Mouse (Mus musculus): Measurements from ENCODE around the gene Wnk2. TPM values are rescaled to one million over a fixed set of nuclear protein-coding genes. Genes with fewer than 3 reads are reported as not detected.

The Wnk2 gene
- 19.3 and 21.0 TPM in 2 replicates for polyA plus RNA-seq (2015; fragmentation: Nextera tagmentation; extraction: Ambion mirVana)

DNA sequence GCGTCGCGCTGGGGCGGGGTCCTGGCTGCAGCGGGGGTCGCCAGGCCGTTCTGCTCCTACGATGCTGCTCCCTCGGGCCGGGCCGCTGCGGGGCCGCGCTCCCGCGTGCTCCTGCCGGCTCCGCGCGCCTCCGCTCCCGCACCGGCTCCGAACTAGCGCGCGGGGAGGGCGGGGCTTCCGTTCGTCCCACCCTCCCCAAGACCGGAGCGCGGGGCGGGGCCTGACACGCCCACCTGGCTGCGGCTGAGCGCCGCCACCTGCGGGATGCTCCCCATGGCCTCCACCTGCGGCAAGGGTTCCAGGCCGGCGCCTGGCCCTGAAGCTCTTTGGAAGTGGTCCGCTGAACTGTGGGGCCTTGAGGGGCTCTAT, at the start of gene Wnk2:
TSS of gene Wnk2 (minus strand) at position 157 of the 369 bp plus-strand sequence.
- H3K9me3 ChIP-seq = no peaks in the 10 kb centered on the region
- H3K27me3 ChIP-seq = peaks cover 19% of the 10 kb centered on the region; the same call in 1 of the 2 replicates
- peaks cover 38% of the 10 kb centered on the region for H3K4me1 ChIP-seq (replicated peaks)
- H3K4me2 ChIP-seq (replicated peaks) = peak within 1 kb of the TSS; percentile 97
- peak within 1 kb of the TSS; percentile 97 for H3K4me3 ChIP-seq (replicated peaks)
- ATAC-seq = peak; percentile 65
- peak within 1 kb of the TSS; percentile 95 for H3K27ac ChIP-seq
- H3K36me3 ChIP-seq = no peaks in the 10 kb centered on the region
- H3K9ac ChIP-seq (replicated peaks) = peak within 1 kb of the TSS; percentile 98
- WGBS = 0% methylated on average over 28 of the region's 43 CpGs

DNA sequence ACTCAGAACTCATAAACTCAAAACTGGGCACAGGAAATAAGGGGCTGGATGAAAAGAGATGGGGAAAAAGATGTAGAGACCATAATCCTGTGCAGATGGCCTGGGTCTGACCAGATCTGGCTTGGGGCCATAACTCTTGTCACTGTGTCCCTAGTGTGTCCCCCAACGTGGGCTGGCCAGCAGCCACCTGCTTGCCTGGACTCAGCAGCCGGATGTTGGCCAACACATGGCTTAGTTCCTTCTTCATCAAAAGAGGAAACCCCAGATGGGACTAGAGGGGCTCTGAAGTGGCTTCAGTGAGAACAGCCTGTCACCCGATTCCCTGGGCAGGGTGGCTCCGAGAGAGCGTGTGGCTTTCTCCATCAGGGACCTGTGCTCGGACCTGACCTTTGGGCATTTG, 49.0 kb upstream of the Wnk2 start:
- no peak overlapping the region for H3K4me2 ChIP-seq (replicated peaks)
- 90% methylated on average over 6 of the region's 6 CpGs for WGBS
- ATAC-seq = no peak
- no peaks in the 10 kb centered on the region for H3K9me3 ChIP-seq
- H3K36me3 ChIP-seq = no peaks in the 10 kb centered on the region
- no peak overlapping the region for H3K4me3 ChIP-seq (replicated peaks)
- no peak overlapping the region for H3K27ac ChIP-seq
- no peaks in the 10 kb centered on the region for H3K27me3 ChIP-seq
- no peak overlapping the region for H3K9ac ChIP-seq (replicated peaks)
- peaks cover 5% of the 10 kb centered on the region; the same call in 1 of the 2 replicates for H3K4me1 ChIP-seq (replicated peaks)

DNA sequence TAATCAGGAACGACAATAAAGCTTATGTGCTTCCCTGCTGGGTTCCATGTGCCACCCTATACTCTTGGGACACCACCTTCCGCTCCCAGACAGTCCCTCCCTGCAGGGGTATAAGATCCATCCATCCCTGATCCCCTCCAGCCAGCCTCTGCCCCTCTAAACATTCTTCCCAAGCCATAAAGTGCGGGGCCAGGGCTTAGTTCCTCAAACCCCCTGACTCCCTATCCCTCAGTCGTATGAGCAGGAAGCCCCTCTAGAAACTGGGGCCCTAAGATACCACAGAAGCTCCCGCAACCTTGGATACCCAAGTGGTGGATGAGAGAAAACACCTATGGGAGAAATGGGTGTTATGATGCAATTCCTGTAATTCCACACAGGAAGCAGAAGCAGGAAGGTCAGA, 48.4 kb upstream of the Wnk2 start:
- peaks cover 9% of the 10 kb centered on the region for H3K4me1 ChIP-seq (replicated peaks)
- no peak overlapping the region for H3K27ac ChIP-seq
- no peaks in the 10 kb centered on the region for H3K9me3 ChIP-seq
- WGBS = 80% methylated on average over 5 of the region's 5 CpGs
- no peak overlapping the region for H3K9ac ChIP-seq (replicated peaks)
- H3K4me3 ChIP-seq (replicated peaks) = no peak overlapping the region
- no peaks in the 10 kb centered on the region for H3K36me3 ChIP-seq
- no peaks in the 10 kb centered on the region for H3K27me3 ChIP-seq
- ATAC-seq = no peak
- H3K4me2 ChIP-seq (replicated peaks) = no peak overlapping the region

DNA sequence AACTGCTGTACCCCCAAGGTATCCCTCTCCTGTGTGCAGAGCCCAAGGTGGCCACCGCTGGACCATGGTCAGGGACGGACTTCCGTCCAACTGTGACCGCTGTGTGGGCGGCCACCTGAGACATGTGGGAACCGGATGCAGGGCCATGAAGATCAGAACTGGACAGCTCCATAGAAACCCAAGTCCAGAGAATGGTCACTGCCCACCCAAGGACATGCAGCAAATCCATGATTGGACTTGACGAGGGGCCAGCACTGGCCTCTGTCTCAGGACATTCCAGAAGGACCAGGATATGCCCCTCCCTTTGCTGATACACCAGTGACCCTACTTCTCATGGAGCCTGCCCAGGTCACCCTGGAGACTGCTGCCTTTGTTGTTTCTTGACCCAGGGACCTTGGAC, 47.8 kb upstream of the Wnk2 start:
- WGBS = 91% methylated on average over 7 of the region's 7 CpGs
- no peak overlapping the region for H3K27ac ChIP-seq

DNA sequence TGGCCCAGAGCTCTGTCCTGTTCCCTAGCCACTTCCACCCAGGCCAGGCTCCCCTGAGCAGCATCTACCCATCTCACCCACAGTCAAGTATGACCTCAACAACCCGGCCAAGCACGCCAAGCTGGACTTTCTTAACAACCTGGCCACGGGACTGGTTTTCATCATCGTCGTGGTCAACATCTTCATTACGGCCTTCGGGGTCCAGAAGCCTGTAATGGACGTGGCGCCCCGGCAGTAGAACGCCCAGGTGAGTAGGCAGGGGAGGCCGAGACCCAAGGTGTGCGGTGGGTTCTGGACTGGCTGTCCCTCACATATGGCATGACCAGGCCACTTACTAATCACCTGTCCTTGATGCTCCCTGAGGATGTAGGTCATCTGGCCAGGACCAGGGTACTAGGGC, 47.0 kb upstream of the Wnk2 start:
- ATAC-seq = no peak
- Histone ChIP-seq H3K36me3 (no peaks in the 10 kb centered on the region), H3K4me3 (replicated peaks) (no peak overlapping the region), H3K4me1 (replicated peaks) (peaks cover 16% of the 10 kb centered on the region), H3K27me3 (no peaks in the 10 kb centered on the region), H3K4me2 (replicated peaks) (no peak overlapping the region), H3K9me3 (no peaks in the 10 kb centered on the region), H3K9ac (replicated peaks) (no peak overlapping the region), H3K27ac (no peak overlapping the region)
- WGBS = 98% methylated on average over 13 of the region's 13 CpGs

More for the DNA sequence above, 47.8 kb upstream of the Wnk2 start:
- H3K36me3 ChIP-seq = no peaks in the 10 kb centered on the region
- H3K4me2 ChIP-seq (replicated peaks) = no peak overlapping the region
- no peak for ATAC-seq
- H3K4me1 ChIP-seq (replicated peaks) = peaks cover 15% of the 10 kb centered on the region
- H3K9me3 ChIP-seq = no peaks in the 10 kb centered on the region
- H3K4me3 ChIP-seq (replicated peaks) = no peak overlapping the region
- H3K27me3 ChIP-seq = no peaks in the 10 kb centered on the region
- no peak overlapping the region for H3K9ac ChIP-seq (replicated peaks)

DNA sequence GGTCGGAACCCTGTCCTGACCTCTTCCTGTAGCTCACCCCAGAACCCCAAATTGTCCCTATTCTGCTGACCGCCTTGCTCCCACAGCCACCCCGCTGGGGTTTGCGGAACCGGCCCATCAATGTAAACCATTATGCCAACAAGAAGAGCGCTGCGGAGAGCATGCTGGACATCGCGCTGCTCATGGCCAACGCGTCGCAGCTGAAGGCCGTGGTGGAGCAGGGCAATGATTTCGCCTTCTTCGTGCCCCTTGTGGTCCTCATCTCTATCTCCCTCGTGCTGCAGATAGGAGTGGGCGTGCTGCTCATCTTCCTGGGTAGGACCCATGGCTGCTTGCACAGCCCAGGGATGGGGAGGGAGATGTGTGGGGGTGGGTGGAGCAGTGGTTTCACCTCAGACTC, 45.8 kb upstream of the Wnk2 start:
- H3K36me3 ChIP-seq = no peaks in the 10 kb centered on the region
- no peaks in the 10 kb centered on the region for H3K9me3 ChIP-seq
- peaks cover 3% of the 10 kb centered on the region; the same call in 1 of the 2 replicates for H3K27me3 ChIP-seq
- no peak overlapping the region for H3K27ac ChIP-seq
- WGBS = 95% methylated on average over 17 of the region's 17 CpGs
- H3K4me3 ChIP-seq (replicated peaks) = no peak overlapping the region
- no peak for ATAC-seq
- no peak overlapping the region for H3K9ac ChIP-seq (replicated peaks)
- peaks cover 17% of the 10 kb centered on the region for H3K4me1 ChIP-seq (replicated peaks)
- H3K4me2 ChIP-seq (replicated peaks) = no peak overlapping the region

DNA sequence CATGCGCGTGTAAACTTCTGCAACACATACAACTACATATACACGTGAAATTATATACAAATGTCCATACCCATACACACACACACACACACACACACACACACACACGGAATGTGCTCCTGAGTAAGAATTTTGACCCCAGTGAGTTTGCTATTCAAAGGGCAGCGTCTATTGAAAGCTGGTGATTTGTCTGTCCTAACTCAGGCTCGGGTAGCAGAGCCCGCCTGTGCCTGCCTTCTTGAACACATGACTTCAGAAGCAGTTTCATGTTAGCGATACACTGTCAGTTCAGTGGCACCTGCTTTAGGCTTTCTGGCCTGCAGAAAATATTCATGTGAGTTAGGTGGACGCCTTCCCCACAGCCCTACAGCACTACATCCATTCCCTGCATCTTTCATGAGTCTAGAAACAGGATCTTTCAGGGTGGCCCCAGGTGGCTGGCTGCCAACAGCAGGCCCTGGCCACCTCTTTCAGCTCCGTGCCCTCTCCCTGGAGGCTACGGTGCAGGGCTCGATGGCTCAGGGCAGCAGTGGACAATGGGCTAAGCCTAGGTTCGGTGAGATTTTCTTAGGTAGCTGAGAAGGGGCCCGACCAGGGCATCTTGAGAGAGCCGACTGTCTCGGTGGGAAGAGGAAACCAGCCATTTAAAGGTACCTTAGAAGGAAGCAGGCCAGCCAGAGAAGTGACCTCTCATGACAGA, 44.5 kb upstream of the Wnk2 start:
- H3K36me3 ChIP-seq = no peaks in the 10 kb centered on the region
- H3K9me3 ChIP-seq = no peaks in the 10 kb centered on the region
- no peak overlapping the region for H3K4me3 ChIP-seq (replicated peaks)
- WGBS = 76% methylated on average over 16 of the region's 16 CpGs
- no peak for ATAC-seq
- peaks cover 29% of the 10 kb centered on the region for H3K4me1 ChIP-seq (replicated peaks)
- H3K9ac ChIP-seq (replicated peaks) = no peak overlapping the region
- H3K4me2 ChIP-seq (replicated peaks) = no peak overlapping the region
- H3K27ac ChIP-seq = no peak overlapping the region
- peaks cover 9% of the 10 kb centered on the region; the same call in 1 of the 2 replicates for H3K27me3 ChIP-seq

DNA sequence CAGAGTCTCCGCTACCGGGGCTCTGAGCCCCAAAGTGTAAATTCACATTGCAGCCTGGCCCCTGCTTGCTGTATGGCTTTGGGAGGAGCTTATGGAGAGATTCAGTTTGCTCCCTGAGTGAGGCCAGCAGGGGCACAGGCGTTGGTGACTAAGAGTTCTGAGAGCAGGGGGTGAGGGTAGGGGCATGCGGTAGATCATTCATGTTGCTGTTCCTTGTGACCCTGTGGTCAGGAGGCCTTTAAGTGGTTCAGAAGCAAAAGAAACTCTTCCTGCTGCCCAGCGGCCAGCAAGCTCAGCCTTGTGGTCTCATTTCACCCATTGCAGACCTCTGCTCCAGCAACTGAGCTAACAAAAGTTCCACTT, 43.8 kb upstream of the Wnk2 start:
- Histone ChIP-seq H3K9ac (replicated peaks) (peak overlapping the region; percentile 16; the same call in 1 of the 2 replicates), H3K27me3 (peaks cover 12% of the 10 kb centered on the region), H3K4me3 (replicated peaks) (no peak overlapping the region), H3K36me3 (no peaks in the 10 kb centered on the region), H3K4me1 (replicated peaks) (peaks cover 35% of the 10 kb centered on the region), H3K9me3 (no peaks in the 10 kb centered on the region), H3K4me2 (replicated peaks) (no peak overlapping the region), H3K27ac (no peak overlapping the region)
- ATAC-seq = no peak
- WGBS = 71% methylated on average over 5 of the region's 5 CpGs

DNA sequence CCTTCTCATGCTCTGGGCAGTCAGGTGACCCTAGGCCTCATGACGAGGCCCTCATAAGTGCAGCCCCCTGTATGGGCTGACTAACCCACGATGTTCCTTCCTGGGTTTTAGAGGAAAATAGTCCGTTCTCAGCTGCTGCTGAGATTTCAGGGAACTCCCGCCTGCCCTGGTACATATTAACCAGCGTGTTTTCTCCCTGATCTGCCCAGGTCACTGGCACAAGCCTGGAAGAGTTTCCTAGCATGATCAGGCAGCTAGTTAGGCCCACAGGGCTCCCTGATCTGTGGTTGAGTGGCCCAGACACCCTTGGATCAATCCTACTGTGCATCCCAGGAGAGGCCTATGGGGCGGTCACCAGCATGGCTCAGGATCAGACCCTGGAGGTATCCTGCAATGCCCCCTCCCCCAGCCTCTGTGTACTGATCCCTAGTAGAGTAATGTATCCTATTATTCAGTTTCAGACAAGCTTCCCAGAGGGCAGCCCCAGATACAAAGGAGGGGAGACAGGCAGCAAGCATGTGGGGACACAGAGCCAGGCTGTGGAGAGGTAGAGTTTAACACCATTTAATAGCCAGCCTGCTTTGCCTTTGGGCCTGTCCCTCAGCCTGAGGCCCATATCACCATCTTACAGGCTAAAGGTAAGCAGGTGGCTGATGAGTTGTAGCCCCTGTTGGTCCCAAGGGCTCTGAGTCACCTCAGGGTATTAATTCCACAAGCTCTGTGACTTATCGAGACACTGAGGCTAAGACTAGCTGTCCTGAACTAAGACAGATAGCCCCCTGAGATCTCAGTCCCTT, 43.3 kb upstream of the Wnk2 start:
- Histone ChIP-seq H3K4me2 (replicated peaks) (no peak overlapping the region), H3K9ac (replicated peaks) (peak overlapping the region; percentile 16; the same call in 1 of the 2 replicates), H3K36me3 (no peaks in the 10 kb centered on the region), H3K4me3 (replicated peaks) (no peak overlapping the region), H3K27ac (no peak overlapping the region), H3K27me3 (peaks cover 17% of the 10 kb centered on the region), H3K9me3 (no peaks in the 10 kb centered on the region), H3K4me1 (replicated peaks) (peaks cover 37% of the 10 kb centered on the region)
- WGBS = 83% methylated on average over 7 of the region's 7 CpGs
- ATAC-seq = no peak

DNA sequence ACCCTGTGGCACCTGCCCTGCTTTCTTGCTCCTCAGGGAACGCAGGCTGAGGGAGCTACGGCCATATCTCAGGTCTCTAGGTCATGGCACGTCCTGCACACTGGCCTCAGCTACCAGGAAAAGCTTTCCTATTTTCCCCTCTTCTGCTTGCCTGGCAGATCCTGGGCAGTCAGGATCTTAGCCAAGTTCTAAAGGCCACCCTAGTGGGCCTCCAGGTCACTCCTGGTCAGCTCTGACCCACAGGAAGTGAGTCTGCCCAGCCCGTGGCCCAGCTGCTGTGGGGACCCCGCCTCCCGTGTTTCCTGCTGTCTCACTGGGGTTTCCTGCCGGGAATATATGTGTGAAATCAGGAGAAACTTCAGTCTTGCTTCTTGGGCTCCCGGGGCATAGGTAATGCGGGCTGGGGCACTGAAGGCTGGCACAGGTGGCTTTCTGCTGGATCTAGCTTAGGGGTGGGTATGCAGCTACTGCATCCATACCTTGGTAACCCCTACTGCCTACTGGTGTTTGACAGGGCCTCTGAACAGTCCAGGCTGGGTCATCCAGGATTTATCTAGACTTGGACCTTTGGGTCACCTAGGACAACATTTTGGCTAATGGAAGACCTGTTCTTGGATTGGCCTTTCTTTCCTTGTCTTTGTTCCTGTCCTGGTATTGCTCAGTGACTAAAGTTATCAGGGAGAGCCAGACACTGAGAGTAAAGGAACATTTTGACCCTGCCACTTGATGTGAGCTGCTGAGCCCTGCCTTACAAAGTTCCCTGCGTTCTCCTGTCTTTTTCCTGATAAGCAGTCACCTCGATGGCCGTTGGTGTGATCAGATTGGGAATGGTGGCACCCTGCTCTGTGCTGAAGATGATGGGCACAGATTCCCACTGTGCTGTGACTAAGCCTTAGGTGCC, 42.4 kb upstream of the Wnk2 start:
- H3K4me2 ChIP-seq (replicated peaks) = no peak overlapping the region
- no peak overlapping the region for H3K27ac ChIP-seq
- WGBS = 87% methylated on average over 12 of the region's 12 CpGs
- H3K4me3 ChIP-seq (replicated peaks) = no peak overlapping the region
- H3K4me1 ChIP-seq (replicated peaks) = peaks cover 37% of the 10 kb centered on the region
- no peak overlapping the region for H3K9ac ChIP-seq (replicated peaks)
- peaks cover 17% of the 10 kb centered on the region for H3K27me3 ChIP-seq
- ATAC-seq = no peak
- H3K36me3 ChIP-seq = no peaks in the 10 kb centered on the region
- no peaks in the 10 kb centered on the region for H3K9me3 ChIP-seq

DNA sequence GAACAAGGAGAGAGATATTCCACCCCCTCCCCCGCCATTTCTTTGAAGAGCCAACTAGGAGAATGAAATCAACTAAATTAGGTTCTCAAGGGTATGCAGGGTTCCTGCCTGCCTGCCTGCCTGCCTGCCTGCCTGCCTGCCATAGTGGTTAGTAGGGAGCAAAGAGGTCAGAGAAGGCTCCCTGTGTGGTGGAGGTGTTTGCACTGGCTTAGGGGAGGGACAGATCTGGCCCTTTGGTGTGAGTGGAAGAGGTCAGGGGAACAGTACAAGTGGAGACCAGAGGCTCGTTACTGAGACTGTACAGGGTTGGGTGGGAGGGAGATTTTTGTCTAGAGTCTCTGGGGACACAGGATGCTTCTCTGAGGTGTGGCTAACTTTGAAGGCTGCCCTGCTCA, 41.1 kb upstream of the Wnk2 start:
- H3K4me2 ChIP-seq (replicated peaks) = no peak overlapping the region
- H3K27ac ChIP-seq = no peak overlapping the region
- no peaks in the 10 kb centered on the region for H3K9me3 ChIP-seq
- no peak for ATAC-seq
- H3K4me1 ChIP-seq (replicated peaks) = peaks cover 37% of the 10 kb centered on the region
- no peak overlapping the region for H3K4me3 ChIP-seq (replicated peaks)
- no peaks in the 10 kb centered on the region for H3K36me3 ChIP-seq
- 53% methylated on average over 2 of the region's 2 CpGs for WGBS
- peaks cover 21% of the 10 kb centered on the region for H3K27me3 ChIP-seq
- H3K9ac ChIP-seq (replicated peaks) = no peak overlapping the region

Data from midbrain, embryonic 13.5 days (tissue).